Mouse (Mus musculus): ENCODE data around the gene Arhgap25.
A peak's percentile ranks its signal among the peaks of the same experiment; 100 is the strongest.
"Not testable (repeated sequence)": the region's sequence is repeated elsewhere in the genome, so short reads cannot be mapped to it uniquely, and the experiment has no call there.

The Arhgap25 gene

GRCm38 (mm10) chr6:87535651-87536050 lies 2.6 kb upstream of the Arhgap25 start:
- no peak for DNase-seq

GRCm38 (mm10) chr6:87534855-87535575 lies 2.0 kb upstream of the Arhgap25 start:
- no peak for DNase-seq

GRCm38 (mm10) chr6:87531456-87532015 lies 1.5 kb downstream of the Arhgap25 start:
- no peak for DNase-seq

GRCm38 (mm10) chr6:87530386-87530785 lies 2.7 kb downstream of the Arhgap25 start:
- no peak for DNase-seq

- DNase-seq, result no peak
Measured at GRCm38 (mm10) chr6:87527846-87528557, 5.1 kb downstream of the Arhgap25 start.

GRCm38 (mm10) chr6:87527366-87527765 lies 5.7 kb downstream of the Arhgap25 start:
- no peak for DNase-seq

- DNase-seq, result no peak
Measured at GRCm38 (mm10) chr6:87525126-87525525, 7.9 kb downstream of the Arhgap25 start.

GRCm38 (mm10) chr6:87524281-87524680 lies 8.8 kb downstream of the Arhgap25 start:
- DNase-seq, result no peak

- no peak for DNase-seq
Measured at GRCm38 (mm10) chr6:87523736-87524135, 9.3 kb downstream of the Arhgap25 start.

- no peak for DNase-seq
Measured at GRCm38 (mm10) chr6:87523085-87523484, 10.0 kb downstream of the Arhgap25 start.

GRCm38 (mm10) chr6:87522236-87522635 lies 10.8 kb downstream of the Arhgap25 start:
- DNase-seq, result peak; percentile 21

GRCm38 (mm10) chr6:87521705-87522104 lies 11.4 kb downstream of the Arhgap25 start:
- not testable (repeated sequence) for DNase-seq

- no peak for DNase-seq
Measured at GRCm38 (mm10) chr6:87520572-87520971, 12.5 kb downstream of the Arhgap25 start.

GRCm38 (mm10) chr6:87519809-87520208 lies 13.2 kb downstream of the Arhgap25 start:
- no peak for DNase-seq

- DNase-seq, result no peak
Measured at GRCm38 (mm10) chr6:87518622-87519021, 14.4 kb downstream of the Arhgap25 start.

GRCm38 (mm10) chr6:87517753-87518409 lies 15.2 kb downstream of the Arhgap25 start:
- no peak for DNase-seq

GRCm38 (mm10) chr6:87514321-87514720 lies 18.7 kb downstream of the Arhgap25 start:
- DNase-seq, result no peak

- peak; percentile 77 for DNase-seq
Measured at GRCm38 (mm10) chr6:87513046-87513767, 19.9 kb downstream of the Arhgap25 start.

- DNase-seq, result no peak
Measured at GRCm38 (mm10) chr6:87510999-87511398, 22.1 kb downstream of the Arhgap25 start.

- DNase-seq, result no peak
Measured at GRCm38 (mm10) chr6:87509806-87510205, 23.3 kb downstream of the Arhgap25 start.

GRCm38 (mm10) chr6:87504875-87505274 lies 28.2 kb downstream of the Arhgap25 start:
- DNase-seq, result no peak

- DNase-seq, result no peak
Measured at GRCm38 (mm10) chr6:87503976-87504375, 29.1 kb downstream of the Arhgap25 start.

- DNase-seq, result no peak
Measured at GRCm38 (mm10) chr6:87503536-87503935, 29.5 kb downstream of the Arhgap25 start.
